Mouse (Mus musculus) liver, embryonic 15.5 days (tissue): ENCODE measurements around the gene Hs3st4. TPM values are rescaled to one million over a fixed set of nuclear protein-coding genes. Genes with fewer than 3 reads are reported as not detected.

Experiments
- ATAC-seq: fragments of 200-750 bp; cut with Nextera tagmentation; 2 replicates; pipeline ENCODE4 v1.8.0; 2017; ENCODE audit warnings: moderate number of reproducible peaks, mild to moderate bottlenecking, moderate library complexity; ENCODE audit not compliant: insufficient read depth
- H3K27ac ChIP-seq: fragments of 300-500 bp; sonication (generic); replicated peaks from 2 replicates; pipeline ENCODE4 v1.5.1; 2015; ENCODE audit warnings: mild to moderate bottlenecking, inconsistent platforms
- H3K27me3 ChIP-seq: fragments of 300-500 bp; sonication (generic); 2 replicates; pipeline ENCODE4 v1.6.1; 2015; ENCODE audit warnings: mild to moderate bottlenecking, inconsistent platforms
- H3K36me3 ChIP-seq: fragments of 300-500 bp; sonication (generic); replicated peaks from 2 replicates; pipeline ENCODE4 v1.6.1; 2015; ENCODE audit warnings: moderate library complexity, mild to moderate bottlenecking, inconsistent platforms
- H3K4me1 ChIP-seq: fragments of 300-500 bp; sonication (generic); replicated peaks from 2 replicates; pipeline ENCODE4 v1.6.1; 2015; ENCODE audit warnings: inconsistent platforms
- H3K4me2 ChIP-seq: fragments of 300-500 bp; sonication (generic); 2 replicates; pipeline ENCODE4 v1.6.1; 2015; ENCODE audit warnings: moderate library complexity, mild to moderate bottlenecking, inconsistent platforms
- H3K4me3 ChIP-seq: fragments of 300-500 bp; sonication (generic); replicated peaks from 2 replicates; pipeline ENCODE4 v1.5.1; 2015; ENCODE audit warnings: mild to moderate bottlenecking, inconsistent platforms
- H3K9ac ChIP-seq: fragments of 300-500 bp; sonication (generic); 2 replicates; pipeline ENCODE4 v1.6.1; 2015; ENCODE audit warnings: moderate library complexity, mild to moderate bottlenecking, inconsistent platforms
- H3K9me3 ChIP-seq: fragments of 300-500 bp; sonication (generic); replicated peaks from 2 replicates; pipeline ENCODE4 v1.6.1; 2016; ENCODE audit warnings: inconsistent platforms
- WGBS: fragments of 180-500 bp; shearing (Covaris S2); methylation state at CpG from one replicate; pipeline ENCODE4 v1.1.7; 2015; ENCODE audit warnings: mixed read lengths; ENCODE audit not compliant: insufficient replicate concordance; 5-methylcytosine and 5-hydroxymethylcytosine counted together
- polyA plus RNA-seq: library from polyadenylated mRNA; unstranded; fragments of >200 nt; fragmentation: Nextera tagmentation; extraction: Ambion mirVana; gene quantifications from 2 replicates; pipeline ENCODE4 v1.2.1, GENCODE M21; 2015

Gene Hs3st4
- polyA plus RNA-seq, 1 experiment from 2014 or later: not detected

DNA sequence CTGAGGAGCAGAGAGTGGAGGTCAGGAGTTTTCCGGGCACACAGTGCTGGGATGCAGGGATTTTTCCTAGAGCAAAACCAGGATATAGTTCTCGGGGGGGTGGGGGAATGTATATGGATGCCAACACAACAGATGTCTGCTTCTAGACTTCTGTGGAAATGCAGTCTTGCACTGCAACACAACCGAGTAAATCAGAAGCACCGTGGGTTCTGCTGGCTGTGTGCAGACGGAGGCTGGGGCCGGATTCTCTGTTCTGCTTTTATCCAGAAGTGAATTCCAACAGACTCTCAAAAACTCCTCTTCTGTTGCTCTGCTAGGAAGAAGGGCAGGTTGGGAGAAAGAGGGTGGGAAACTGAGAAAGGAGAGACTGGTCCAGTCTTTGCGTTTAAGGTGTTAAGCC is 15.9 kb downstream of the Hs3st4 start:
- H3K4me1 ChIP-seq: no peaks in the 10 kb centered on the region
- H3K27me3 ChIP-seq: no peaks in the 10 kb centered on the region

DNA sequence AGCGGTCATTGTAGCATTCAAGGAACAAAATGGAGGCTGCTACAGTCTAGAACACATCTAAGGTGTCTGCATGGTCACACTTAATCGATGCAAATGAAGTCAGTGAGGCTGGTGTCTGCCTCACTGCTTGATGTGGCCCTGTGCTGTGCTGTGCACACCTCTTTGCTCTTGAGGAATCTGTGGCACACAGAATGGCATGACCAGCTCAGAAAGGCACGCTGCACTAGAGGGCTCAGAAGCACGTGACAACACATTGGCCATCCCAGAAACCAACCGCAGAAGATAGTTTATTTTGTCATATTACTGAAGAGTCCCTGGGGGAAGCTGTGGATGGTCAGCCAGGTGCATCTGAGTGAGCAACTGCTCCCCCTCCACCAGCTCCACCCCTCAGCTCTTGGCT is 44.2 kb downstream of the Hs3st4 start:
- Histone ChIP-seq H3K36me3 (no peaks in the 10 kb centered on the region), H3K4me1 (no peaks in the 10 kb centered on the region), H3K4me2 (no peak overlapping the region), H3K4me3 (no peak overlapping the region), H3K27ac (no peak overlapping the region), H3K9ac (no peak overlapping the region), H3K9me3 (no peaks in the 10 kb centered on the region), H3K27me3 (no peaks in the 10 kb centered on the region)
- no peak for ATAC-seq
- whole genome bisulfite sequencing: 60% methylated on average over 5 of the region's 5 CpGs

More for the DNA sequence above, 15.9 kb downstream of the Hs3st4 start:
- no peak overlapping the region for H3K27ac ChIP-seq
- H3K9ac ChIP-seq: no peak overlapping the region
- no peaks in the 10 kb centered on the region for H3K36me3 ChIP-seq
- WGBS: 61% methylated on average over 7 of the region's 7 CpGs
- no peak for ATAC-seq
- no peaks in the 10 kb centered on the region for H3K9me3 ChIP-seq
- no peak overlapping the region for H3K4me2 ChIP-seq
- H3K4me3 ChIP-seq: no peak overlapping the region

DNA sequence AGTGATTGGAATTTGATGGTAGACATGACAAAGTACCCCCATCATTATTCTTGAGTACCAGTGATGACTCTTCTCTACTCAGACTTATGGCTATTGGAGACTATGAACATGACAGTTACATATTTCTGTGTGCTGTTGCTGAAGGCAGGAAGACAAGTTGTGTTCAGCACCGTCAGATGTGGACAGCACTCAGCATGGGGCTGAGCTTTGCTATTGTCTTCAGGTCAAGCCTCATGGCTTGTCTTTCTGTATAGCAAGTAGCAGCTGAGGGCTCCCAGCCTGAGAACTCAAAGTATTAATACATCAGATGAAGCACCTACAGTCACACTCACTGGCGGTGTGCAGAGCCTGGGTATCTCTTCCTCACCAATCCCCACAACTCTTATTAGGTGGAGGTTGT is 49.6 kb downstream of the Hs3st4 start:
- 38% methylated on average over 2 of the region's 2 CpGs for WGBS
- H3K4me2 ChIP-seq: no peak overlapping the region
- H3K36me3 ChIP-seq: no peaks in the 10 kb centered on the region
- H3K4me3 ChIP-seq: no peak overlapping the region
- ATAC-seq: no peak
- no peaks in the 10 kb centered on the region for H3K9me3 ChIP-seq
- H3K9ac ChIP-seq: no peak overlapping the region
- H3K4me1 ChIP-seq: no peaks in the 10 kb centered on the region
- no peaks in the 10 kb centered on the region for H3K27me3 ChIP-seq
- no peak overlapping the region for H3K27ac ChIP-seq

DNA sequence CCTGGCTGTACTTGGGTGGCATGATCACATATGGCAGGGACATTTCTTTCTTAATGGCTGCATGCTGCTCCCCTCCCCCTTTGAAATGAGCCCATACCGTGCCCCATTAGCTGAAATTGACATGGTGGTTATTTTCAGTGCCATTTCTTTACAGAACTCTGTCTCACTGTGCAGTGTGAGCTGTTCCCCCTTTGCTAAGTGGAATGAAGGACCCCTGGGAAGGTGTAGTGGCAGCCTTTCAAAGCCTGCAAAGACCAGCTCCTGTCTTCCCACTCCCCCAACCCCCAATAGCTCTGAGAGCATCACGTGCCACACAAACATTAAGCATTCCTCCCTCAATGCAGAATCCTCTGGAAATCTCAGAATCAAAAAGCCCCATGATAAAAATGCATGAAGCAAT is 50.7 kb downstream of the Hs3st4 start:
- Histone ChIP-seq H3K27ac (no peak overlapping the region), H3K27me3 (no peaks in the 10 kb centered on the region), H3K9ac (no peak overlapping the region), H3K4me3 (no peak overlapping the region), H3K36me3 (no peaks in the 10 kb centered on the region), H3K4me1 (no peaks in the 10 kb centered on the region), H3K4me2 (no peak overlapping the region), H3K9me3 (no peaks in the 10 kb centered on the region)
- WGBS: 43% methylated on average over 2 of the region's 2 CpGs
- no peak for ATAC-seq

DNA sequence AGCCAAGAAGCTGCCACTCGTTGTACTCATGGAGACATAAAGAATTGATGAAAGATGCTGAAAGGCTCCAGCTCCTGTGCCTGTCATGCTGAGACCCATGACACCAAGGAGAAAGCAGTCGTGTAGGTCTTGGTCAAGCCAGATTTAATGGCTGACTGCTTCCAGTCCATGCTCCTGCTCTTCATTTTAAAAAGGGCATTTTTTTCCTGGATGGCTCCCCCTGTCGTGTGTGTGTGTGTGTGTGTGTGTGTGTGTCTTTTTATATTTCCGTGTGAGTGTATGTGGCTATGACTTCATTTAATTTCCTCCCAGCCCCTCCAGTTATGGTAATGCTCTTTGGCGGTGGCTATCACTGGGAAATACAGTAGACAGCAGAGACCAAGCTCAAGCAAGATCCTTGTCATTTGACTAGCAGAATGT is 54.6 kb downstream of the Hs3st4 start:
- WGBS: 48% methylated on average over 5 of the region's 5 CpGs
- no peak overlapping the region for H3K9ac ChIP-seq
- H3K4me2 ChIP-seq: no peak overlapping the region

DNA sequence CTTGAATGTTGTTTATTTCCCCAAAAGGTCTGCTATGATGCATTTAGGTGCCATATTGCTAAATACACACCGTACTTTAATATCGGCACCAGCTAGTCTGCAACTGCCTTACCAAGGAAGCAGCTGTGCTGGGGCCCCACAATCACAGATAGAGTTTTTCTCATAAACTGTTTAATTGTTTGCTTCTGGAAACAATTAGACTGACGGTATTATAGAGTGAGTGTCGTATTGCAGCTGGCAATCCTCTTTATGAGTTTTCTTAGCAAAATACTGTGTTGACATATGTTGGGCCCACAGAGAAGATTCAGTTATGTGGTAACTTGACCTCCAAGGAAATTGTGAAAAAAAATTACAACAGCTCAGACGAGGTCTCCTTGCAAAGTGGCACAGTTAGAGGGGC is 56.5 kb downstream of the Hs3st4 start:
- Histone ChIP-seq H3K36me3 (no peaks in the 10 kb centered on the region), H3K27me3 (no peaks in the 10 kb centered on the region), H3K4me1 (no peaks in the 10 kb centered on the region), H3K4me3 (no peak overlapping the region), H3K9me3 (no peaks in the 10 kb centered on the region), H3K9ac (no peak overlapping the region), H3K4me2 (no peak overlapping the region), H3K27ac (no peak overlapping the region)
- WGBS: 65% methylated on average over 5 of the region's 5 CpGs
- no peak for ATAC-seq

More for the DNA sequence above, 54.6 kb downstream of the Hs3st4 start:
- no peak for ATAC-seq
- Histone ChIP-seq H3K27me3 (no peaks in the 10 kb centered on the region), H3K4me3 (no peak overlapping the region), H3K27ac (no peak overlapping the region), H3K4me1 (no peaks in the 10 kb centered on the region), H3K9me3 (no peaks in the 10 kb centered on the region), H3K36me3 (no peaks in the 10 kb centered on the region)

DNA sequence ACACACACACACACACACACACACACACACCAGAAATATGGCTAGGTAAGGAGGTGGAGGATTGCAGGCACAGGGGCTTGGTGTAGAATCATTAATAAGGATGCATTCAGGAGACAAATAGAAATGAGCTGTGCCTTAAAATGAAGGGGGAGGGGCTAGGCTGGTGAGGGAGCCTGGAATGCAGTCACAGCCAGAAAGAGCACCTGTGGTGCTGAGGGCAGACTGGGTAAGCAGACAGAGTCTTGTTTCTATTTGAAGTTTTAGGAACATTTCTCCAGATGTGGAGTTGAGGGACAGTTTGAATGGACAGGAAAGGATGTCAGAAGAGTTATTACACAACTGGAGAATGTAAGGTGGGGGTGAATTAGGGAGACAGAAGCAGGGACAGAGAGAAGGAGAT is 64.7 kb downstream of the Hs3st4 start:
- Histone ChIP-seq H3K9ac (no peak overlapping the region), H3K4me2 (no peak overlapping the region), H3K4me3 (no peak overlapping the region), H3K27me3 (no peaks in the 10 kb centered on the region), H3K4me1 (no peaks in the 10 kb centered on the region), H3K27ac (no peak overlapping the region), H3K36me3 (no peaks in the 10 kb centered on the region), H3K9me3 (no peaks in the 10 kb centered on the region)
- ATAC-seq: no peak

DNA sequence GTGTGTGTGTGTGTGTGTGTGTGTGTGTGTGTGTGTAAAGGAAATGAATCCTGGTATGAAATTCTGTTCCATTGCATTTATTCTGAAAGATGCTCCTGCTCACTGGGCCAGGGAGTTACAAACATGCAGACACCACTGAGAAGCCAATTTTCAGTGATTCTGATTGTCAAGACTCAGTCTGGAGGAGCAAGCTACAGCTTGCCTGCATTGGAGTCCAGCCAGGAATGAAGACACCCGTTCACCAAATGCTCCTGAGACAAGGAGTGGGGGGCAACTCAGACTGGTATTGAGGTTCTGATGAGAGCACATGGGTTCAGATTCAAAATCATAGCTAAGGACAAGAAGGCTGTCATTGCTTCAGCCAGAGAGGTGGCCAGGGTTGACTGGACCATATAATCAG is 66.3 kb downstream of the Hs3st4 start:
- no peak overlapping the region for H3K4me3 ChIP-seq
- no peak overlapping the region for H3K27ac ChIP-seq
- no peaks in the 10 kb centered on the region for H3K9me3 ChIP-seq
- H3K9ac ChIP-seq: no peak overlapping the region
- H3K27me3 ChIP-seq: no peaks in the 10 kb centered on the region
- no peak overlapping the region for H3K4me2 ChIP-seq
- no peak for ATAC-seq
- no peaks in the 10 kb centered on the region for H3K4me1 ChIP-seq
- H3K36me3 ChIP-seq: no peaks in the 10 kb centered on the region
- 21% methylated on average over 1 of the region's 1 CpGs for WGBS

DNA sequence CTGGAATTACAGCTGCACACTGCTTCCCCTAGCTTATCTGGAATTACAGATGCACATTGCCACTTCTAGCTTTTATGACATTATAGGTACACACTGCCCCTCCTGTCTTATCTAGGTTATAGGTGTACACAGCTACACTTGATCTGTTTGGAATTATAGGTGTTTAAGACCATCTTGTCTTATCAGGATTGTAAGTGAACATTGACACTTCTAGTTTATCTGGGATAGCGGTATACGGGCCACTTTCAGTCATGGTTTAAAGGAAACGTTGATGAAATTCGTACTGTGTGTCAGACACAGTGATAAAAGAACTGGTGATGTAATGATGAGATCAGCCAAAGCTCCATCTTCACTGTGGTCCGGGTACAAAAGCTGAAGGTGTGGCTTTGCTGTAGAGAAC is 67.8 kb downstream of the Hs3st4 start:
- no peak overlapping the region for H3K4me3 ChIP-seq
- H3K27me3 ChIP-seq: no peaks in the 10 kb centered on the region
- no peaks in the 10 kb centered on the region for H3K36me3 ChIP-seq
- no peak overlapping the region for H3K27ac ChIP-seq
- no peaks in the 10 kb centered on the region for H3K4me1 ChIP-seq
- H3K4me2 ChIP-seq: no peak overlapping the region
- H3K9ac ChIP-seq: no peak overlapping the region
- no peaks in the 10 kb centered on the region for H3K9me3 ChIP-seq
- WGBS: 60% methylated on average over 5 of the region's 5 CpGs
- no peak for ATAC-seq

DNA sequence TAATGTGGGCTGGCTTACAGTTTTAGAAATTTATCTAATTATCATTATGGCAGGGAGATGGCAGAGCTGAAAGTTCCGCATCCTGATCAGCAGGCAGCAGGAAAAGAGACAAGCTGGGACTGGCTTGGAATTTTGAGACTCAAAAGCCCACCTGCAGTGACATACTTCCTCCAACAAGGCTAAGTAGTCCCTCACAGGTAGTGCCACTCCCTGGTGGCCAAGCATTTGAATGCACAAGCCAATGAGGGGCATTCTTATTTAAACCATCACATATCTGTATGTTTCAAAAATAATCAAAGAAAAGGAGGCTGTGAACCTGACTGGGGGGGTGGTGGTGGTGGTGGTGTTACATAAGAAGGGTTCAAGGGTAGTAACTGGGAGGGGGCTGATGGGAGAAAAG is 101.1 kb downstream of the Hs3st4 start:
- H3K4me2 ChIP-seq: no peak overlapping the region
- 44% methylated on average over 1 of the region's 1 CpGs for WGBS
- no peak for ATAC-seq
- H3K27ac ChIP-seq: no peak overlapping the region
- H3K36me3 ChIP-seq: no peaks in the 10 kb centered on the region
- no peak overlapping the region for H3K9ac ChIP-seq
- H3K9me3 ChIP-seq: no peaks in the 10 kb centered on the region
- H3K4me1 ChIP-seq: no peaks in the 10 kb centered on the region
- no peak overlapping the region for H3K4me3 ChIP-seq
- no peaks in the 10 kb centered on the region for H3K27me3 ChIP-seq

DNA sequence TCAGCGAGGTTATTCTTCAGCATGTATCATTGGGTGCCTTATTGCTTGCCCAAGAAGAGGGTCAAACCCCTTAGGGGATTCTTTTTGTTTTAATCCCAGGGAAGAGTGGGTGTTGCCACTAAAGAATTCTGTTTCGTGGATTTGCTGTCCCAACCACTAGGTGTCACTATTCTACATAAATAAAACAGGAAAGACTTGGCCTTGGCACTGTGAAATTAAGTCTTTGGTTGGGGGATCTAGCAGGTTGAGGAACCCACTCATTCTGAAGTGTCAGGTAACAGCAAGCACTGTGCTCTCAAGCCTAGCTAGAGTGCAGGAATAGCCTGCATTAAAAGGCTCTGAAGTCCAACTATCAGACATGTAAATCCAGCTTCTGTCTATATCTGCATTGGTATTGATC is 146.3 kb downstream of the Hs3st4 start:
- no peaks in the 10 kb centered on the region for H3K4me1 ChIP-seq
- H3K4me3 ChIP-seq: no peak overlapping the region
- no peaks in the 10 kb centered on the region for H3K9me3 ChIP-seq
- H3K27ac ChIP-seq: no peak overlapping the region
- no peak overlapping the region for H3K9ac ChIP-seq
- H3K27me3 ChIP-seq: no peaks in the 10 kb centered on the region
- H3K4me2 ChIP-seq: no peak overlapping the region
- no peaks in the 10 kb centered on the region for H3K36me3 ChIP-seq
- 4% methylated on average over 2 of the region's 2 CpGs for WGBS
- ATAC-seq: no peak

DNA sequence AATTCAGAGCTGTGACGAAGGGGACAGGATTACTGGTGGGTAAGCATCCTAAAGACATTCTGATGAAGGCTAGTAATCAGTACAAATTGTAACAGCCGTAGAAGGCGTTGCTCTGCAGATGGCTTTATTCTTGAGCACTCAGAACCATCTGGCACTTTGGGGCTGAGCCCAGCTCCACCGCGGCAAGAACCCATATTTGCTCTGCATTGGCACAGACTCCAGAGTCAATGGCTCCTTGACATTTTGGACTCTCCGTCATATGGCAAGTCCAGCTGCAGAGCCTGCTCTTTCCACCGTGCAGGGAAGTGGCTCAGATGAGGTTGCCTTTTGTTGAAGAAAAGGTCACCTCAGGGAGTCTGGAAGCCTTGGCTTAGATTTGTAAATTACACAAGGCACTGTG is 148.6 kb downstream of the Hs3st4 start:
- WGBS: 67% methylated on average over 7 of the region's 7 CpGs
- ATAC-seq: no peak
- H3K4me2 ChIP-seq: no peak overlapping the region
- H3K9ac ChIP-seq: no peak overlapping the region
- no peaks in the 10 kb centered on the region for H3K27me3 ChIP-seq
- no peaks in the 10 kb centered on the region for H3K4me1 ChIP-seq
- no peak overlapping the region for H3K4me3 ChIP-seq
- no peaks in the 10 kb centered on the region for H3K9me3 ChIP-seq
- no peak overlapping the region for H3K27ac ChIP-seq
- no peaks in the 10 kb centered on the region for H3K36me3 ChIP-seq
